Mouse (Mus musculus) kidney, postnatal 4 days (tissue): ENCODE data around the gene Sestd1.

Experiments
- DNase-seq, 2 experiments: peaks; one replicate each; pipeline ENCODE4 v3.0.0; 2021; ENCODE audit warnings: mixed read lengths in 2 of 2

The Sestd1 gene

GRCm38 (mm10) chr2:77280512-77281409, at the start of gene Sestd1:
Gene Sestd1, minus strand, starts transcription at chr2:77280592.
- DNase-seq: peak; percentile 80 to 88

- no peak for DNase-seq
Measured at GRCm38 (mm10) chr2:77327246-77327645, 46.9 kb upstream of the Sestd1 start.

GRCm38 (mm10) chr2:77323739-77324138, 43.3 kb upstream of the Sestd1 start:
- peak in 1 of 2 experiments; percentile 15 for DNase-seq

GRCm38 (mm10) chr2:77323156-77323555, 42.8 kb upstream of the Sestd1 start:
- DNase-seq: peak; percentile 28 to 59

- no peak for DNase-seq
Measured at GRCm38 (mm10) chr2:77319196-77319595, 38.8 kb upstream of the Sestd1 start.

- peak; percentile 66 to 70 for DNase-seq
Measured at GRCm38 (mm10) chr2:77316961-77317360, 36.6 kb upstream of the Sestd1 start.

GRCm38 (mm10) chr2:77313846-77314245, 33.5 kb upstream of the Sestd1 start:
- no peak for DNase-seq

GRCm38 (mm10) chr2:77312616-77313015, 32.2 kb upstream of the Sestd1 start:
- DNase-seq: no peak

- DNase-seq: peak; percentile 59 to 69
Measured at GRCm38 (mm10) chr2:77309313-77309712, 28.9 kb upstream of the Sestd1 start.

GRCm38 (mm10) chr2:77304494-77304893, 24.1 kb upstream of the Sestd1 start:
- DNase-seq: no peak

GRCm38 (mm10) chr2:77303716-77304115, 23.3 kb upstream of the Sestd1 start:
- no peak for DNase-seq

GRCm38 (mm10) chr2:77302655-77303348, 22.4 kb upstream of the Sestd1 start:
- DNase-seq: peak in 1 of 2 experiments; percentile 21

GRCm38 (mm10) chr2:77301687-77302389, 21.4 kb upstream of the Sestd1 start:
- DNase-seq: no peak

- DNase-seq: no peak
Measured at GRCm38 (mm10) chr2:77289701-77290100, 9.3 kb upstream of the Sestd1 start.

- DNase-seq: no peak
Measured at GRCm38 (mm10) chr2:77286755-77287154, 6.4 kb upstream of the Sestd1 start.

GRCm38 (mm10) chr2:77284281-77284899, 4.0 kb upstream of the Sestd1 start:
- DNase-seq: no peak

GRCm38 (mm10) chr2:77279861-77280511, 406 bp downstream of the Sestd1 start:
- peak; percentile 48 to 61 for DNase-seq

GRCm38 (mm10) chr2:77277272-77277671, 3.1 kb downstream of the Sestd1 start:
- no peak for DNase-seq

GRCm38 (mm10) chr2:77275851-77276250, 4.5 kb downstream of the Sestd1 start:
- no peak for DNase-seq

- DNase-seq: no peak
Measured at GRCm38 (mm10) chr2:77274976-77275641, 5.3 kb downstream of the Sestd1 start.

- no peak for DNase-seq
Measured at GRCm38 (mm10) chr2:77272953-77273352, 7.4 kb downstream of the Sestd1 start.

- DNase-seq: no peak
Measured at GRCm38 (mm10) chr2:77270781-77271180, 9.6 kb downstream of the Sestd1 start.
